Mouse (Mus musculus): ENCODE data around the gene Hhat.

The Hhat gene

GRCm38 (mm10) chr1:192651981-192652605 is 118.9 kb downstream of the Hhat start:
- DNase-seq (ENCODE audit: low read depth) = no peak

- no peak for DNase-seq (ENCODE audit: low read depth)
Measured at GRCm38 (mm10) chr1:192650586-192650985, 120.4 kb downstream of the Hhat start.

GRCm38 (mm10) chr1:192650023-192650422 is 121.0 kb downstream of the Hhat start:
- DNase-seq (ENCODE audit: low read depth) = no peak

GRCm38 (mm10) chr1:192649233-192649632 is 121.8 kb downstream of the Hhat start:
- DNase-seq (ENCODE audit: low read depth) = no peak

- no peak for DNase-seq (ENCODE audit: low read depth)
Measured at GRCm38 (mm10) chr1:192647361-192647760, 123.7 kb downstream of the Hhat start.

- no peak for DNase-seq (ENCODE audit: low read depth)
Measured at GRCm38 (mm10) chr1:192642126-192642525, 128.9 kb downstream of the Hhat start.

GRCm38 (mm10) chr1:192639175-192639574 is 131.8 kb downstream of the Hhat start:
- DNase-seq (ENCODE audit: low read depth) = no peak

GRCm38 (mm10) chr1:192621843-192622242 is 149.2 kb downstream of the Hhat start:
- DNase-seq (ENCODE audit: low read depth) = no peak

- DNase-seq (ENCODE audit: low read depth) = no peak
Measured at GRCm38 (mm10) chr1:192613271-192613670, 157.8 kb downstream of the Hhat start.

- DNase-seq (ENCODE audit: low read depth) = no peak
Measured at GRCm38 (mm10) chr1:192611996-192612739, 158.9 kb downstream of the Hhat start.

- no peak for DNase-seq (ENCODE audit: low read depth)
Measured at GRCm38 (mm10) chr1:192606876-192607275, 164.1 kb downstream of the Hhat start.

GRCm38 (mm10) chr1:192604413-192604812 is 166.6 kb downstream of the Hhat start:
- no peak for DNase-seq (ENCODE audit: low read depth)

- DNase-seq (ENCODE audit: low read depth) = no peak
Measured at GRCm38 (mm10) chr1:192603556-192603955, 167.5 kb downstream of the Hhat start.

GRCm38 (mm10) chr1:192601206-192601605 is 169.8 kb downstream of the Hhat start:
- DNase-seq (ENCODE audit: low read depth) = no peak

GRCm38 (mm10) chr1:192599746-192600145 is 171.3 kb downstream of the Hhat start:
- DNase-seq (ENCODE audit: low read depth) = no peak

- DNase-seq (ENCODE audit: low read depth) = peak; percentile 22
Measured at GRCm38 (mm10) chr1:192598380-192598779, 172.6 kb downstream of the Hhat start.

GRCm38 (mm10) chr1:192595426-192595825 is 175.6 kb downstream of the Hhat start:
- DNase-seq (ENCODE audit: low read depth) = no peak

GRCm38 (mm10) chr1:192593492-192593891 is 177.5 kb downstream of the Hhat start:
- no peak for DNase-seq (ENCODE audit: low read depth)

- no peak for DNase-seq (ENCODE audit: low read depth)
Measured at GRCm38 (mm10) chr1:192587451-192587850, 183.6 kb downstream of the Hhat start.

GRCm38 (mm10) chr1:192585289-192585688 is 185.7 kb downstream of the Hhat start:
- DNase-seq (ENCODE audit: low read depth) = no peak

GRCm38 (mm10) chr1:192582921-192583320 is 188.1 kb downstream of the Hhat start:
- no peak for DNase-seq (ENCODE audit: low read depth)

- no peak for DNase-seq (ENCODE audit: low read depth)
Measured at GRCm38 (mm10) chr1:192564691-192565090, 206.3 kb downstream of the Hhat start.

GRCm38 (mm10) chr1:192559341-192559740 is 211.7 kb downstream of the Hhat start:
- DNase-seq (ENCODE audit: low read depth) = no peak

Measured in c-Kit-positive CD71-positive TER-119-negative erythroid progenitor cells, embryonic 14.5 days (primary cell).